Mouse (Mus musculus): ENCODE results near the gene Serinc1.
"Not testable (repeated sequence)": the region's sequence is repeated elsewhere in the genome, so short reads cannot be mapped to it uniquely, and the experiment has no call there.

Serinc1 gene

DNA sequence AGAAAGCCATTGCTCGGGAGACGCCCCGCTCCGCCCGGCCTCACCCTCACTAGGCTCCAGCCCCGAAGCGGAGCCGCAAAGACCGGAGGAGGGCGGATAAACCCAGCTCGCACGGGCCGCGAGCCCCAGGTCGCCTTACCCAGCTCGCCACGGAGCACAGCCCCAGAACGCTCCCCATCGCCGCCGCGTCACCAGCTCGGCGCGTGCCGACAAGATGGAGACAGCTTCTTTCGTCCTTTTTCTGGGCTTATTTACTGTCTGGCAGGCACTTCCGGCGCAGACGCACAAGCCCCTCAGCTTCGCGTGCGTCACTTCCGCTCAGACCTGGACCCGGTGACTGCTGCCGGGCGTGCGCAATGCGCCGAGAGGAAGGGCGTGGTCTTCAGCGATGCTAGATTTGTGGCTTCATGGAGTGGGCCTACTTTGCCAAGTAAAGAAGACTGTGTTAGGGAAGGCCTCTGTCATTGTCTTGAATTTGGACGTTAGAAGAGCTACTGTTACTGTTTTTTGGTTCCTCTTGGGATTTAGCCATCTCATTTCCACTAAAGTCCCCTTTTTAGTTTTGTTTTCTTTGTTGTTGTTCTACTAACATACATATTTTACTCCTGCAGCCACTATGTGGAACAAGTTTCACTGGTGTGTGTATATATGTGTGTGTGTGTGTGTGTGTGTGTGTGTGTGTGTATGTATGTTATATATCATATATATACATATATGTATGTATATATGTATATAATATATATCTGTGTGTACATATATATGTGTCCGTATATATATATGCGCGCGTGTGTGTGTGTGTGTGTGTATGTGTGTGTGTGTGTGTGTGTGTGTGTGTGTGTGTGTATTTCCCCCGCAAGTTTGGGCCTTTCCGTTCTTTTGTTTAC is at the start of gene Serinc1:
Gene Serinc1, minus strand, starts transcription at position 313 of the 884 bp plus-strand sequence.
- DNase-seq (ENCODE audit: low read depth) = peak; percentile 92

DNA sequence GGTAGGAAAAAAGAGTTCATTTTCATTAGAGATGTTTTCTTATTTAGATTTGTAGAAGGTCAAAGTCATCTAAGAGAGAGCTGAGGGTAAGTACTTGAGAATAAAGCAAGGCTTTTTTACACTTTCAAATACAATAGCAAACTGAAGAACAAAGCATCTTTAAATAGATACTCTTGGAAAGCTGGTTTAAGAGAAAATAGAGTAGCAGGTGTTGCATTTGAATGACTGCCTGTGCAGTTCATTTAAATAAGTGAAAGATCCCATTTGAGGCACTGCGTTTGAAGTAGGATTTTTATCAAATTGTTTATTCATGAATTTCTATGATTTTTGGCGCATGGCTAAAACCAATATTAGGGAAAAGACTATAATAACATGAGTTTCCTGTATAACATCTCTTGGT is 44.4 kb upstream of the Serinc1 start:
- no peak for DNase-seq (ENCODE audit: low read depth)

DNA sequence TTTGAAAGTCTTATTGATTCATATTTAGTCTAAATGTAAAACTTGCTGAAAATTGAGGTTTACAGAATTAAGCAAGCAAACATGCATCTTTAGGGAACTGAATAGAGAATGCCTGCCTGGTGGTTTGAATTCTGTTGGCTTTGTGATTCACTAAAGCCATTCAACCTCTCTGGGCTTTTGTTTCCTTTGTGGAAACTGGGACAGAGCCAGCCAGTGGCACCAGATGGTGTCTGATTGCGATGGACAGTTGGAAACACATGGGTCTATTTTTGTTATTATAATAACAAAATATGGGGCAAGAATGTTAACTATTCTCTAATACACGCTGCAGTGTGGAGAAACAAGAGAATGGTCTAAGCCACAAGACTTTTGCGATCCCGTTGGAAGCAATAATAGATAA is 39.8 kb upstream of the Serinc1 start:
- no peak for DNase-seq (ENCODE audit: low read depth)

DNA sequence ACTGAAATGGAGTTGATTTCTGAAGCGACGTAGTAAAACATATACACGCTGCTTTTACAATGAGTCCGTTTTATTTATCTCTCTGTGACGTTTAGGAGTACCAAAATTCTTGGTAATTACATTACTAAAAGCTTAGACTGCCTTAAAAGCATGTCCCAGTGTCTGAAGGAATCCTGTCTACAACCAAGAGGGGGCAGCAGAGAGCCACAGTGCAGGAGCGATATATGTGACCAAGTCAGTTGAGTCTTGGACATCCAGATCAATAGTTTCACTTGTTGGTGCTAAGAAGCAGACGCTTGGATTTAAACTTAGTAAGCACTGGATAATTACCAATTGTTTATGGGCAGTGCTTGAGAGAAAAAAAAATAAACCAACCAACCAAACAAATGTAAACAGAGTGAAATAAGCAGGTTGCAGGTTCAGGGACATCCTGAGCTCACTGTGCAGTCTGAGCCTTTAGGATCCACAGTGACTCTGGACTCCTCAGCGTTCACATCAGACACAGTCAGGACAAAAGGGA is 38.9 kb upstream of the Serinc1 start:
- no peak for DNase-seq (ENCODE audit: low read depth)

DNA sequence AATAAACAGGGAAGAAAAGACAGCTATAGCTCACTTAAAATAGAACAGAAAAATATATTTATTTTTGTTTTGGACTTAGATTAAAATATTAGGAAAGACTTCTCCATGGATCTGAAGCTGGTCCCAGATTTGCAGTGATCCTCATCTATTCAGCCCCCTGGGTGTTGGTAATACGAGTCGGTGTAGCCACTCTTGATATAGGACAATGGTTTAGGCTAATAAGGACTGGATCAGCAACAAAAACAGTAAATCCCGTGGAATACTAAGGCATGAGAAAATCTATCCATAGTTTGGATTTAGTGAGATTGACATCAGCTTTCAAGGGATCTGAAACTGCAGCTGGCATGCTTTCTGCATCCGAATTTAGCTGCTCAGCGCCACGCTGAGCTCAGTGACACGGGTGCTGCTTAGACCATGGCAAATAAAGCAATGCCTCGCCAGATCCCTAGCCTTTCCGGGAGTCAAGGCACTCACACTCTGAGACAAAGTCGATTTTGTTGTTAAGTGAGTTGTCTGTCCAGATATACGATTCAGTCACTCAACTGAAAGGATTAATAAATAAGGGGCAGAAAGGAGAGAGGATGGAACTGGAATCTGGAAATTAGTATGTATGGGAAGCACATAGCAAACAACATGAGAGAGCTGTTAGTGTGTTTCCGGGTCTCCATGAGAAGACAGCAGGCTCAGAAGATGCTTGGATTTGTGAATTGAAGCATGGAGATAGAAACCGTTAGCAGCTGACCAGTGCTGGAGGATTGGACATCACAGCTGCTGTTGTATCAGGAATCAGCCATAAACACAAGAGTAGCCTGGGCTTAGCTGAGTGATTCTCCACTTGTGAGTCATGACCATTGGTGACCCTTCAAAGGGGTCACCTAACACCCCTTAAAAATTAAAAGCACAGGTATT is 36.9 kb upstream of the Serinc1 start:
- DNase-seq (ENCODE audit: low read depth) = no peak

DNA sequence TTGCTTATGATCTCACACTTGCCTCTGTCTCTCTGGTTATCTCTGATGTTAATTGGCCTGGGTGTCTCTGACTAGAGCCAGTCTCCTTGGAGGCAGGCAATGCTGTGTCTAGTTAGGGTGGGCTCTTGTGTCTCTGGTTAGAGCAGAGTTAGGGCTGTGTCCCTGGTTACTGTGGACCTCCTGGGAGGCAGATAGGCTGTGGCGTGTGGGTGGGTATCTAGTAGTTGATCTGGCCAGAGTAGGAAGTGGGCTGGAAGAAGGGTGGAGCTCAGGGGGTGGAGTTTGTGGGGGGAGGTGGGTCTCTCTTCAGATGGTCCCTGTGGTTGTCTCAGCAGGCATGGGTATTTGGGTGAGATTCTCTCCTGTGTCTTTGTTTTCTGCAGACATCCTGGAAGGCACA is 33.9 kb upstream of the Serinc1 start:
- DNase-seq (ENCODE audit: low read depth) = no peak

DNA sequence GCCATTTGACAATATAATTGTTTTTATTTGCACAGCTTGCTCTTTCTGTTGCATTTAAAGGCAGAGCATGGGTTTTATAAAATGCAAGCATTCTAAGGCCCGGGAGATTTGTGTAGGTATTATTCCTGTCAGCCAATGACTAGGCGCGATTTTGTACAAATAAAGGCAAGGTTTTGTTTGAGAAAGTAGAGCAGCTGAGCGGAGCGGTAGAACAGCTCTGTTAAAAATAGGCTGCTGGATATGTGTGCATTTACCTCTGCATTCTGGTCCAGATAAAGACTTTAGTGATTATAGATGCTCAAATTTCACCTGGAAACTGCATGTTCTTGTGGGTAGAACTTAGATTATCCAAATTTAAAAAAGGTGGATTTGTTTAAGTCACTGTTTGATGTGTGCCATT is 25.3 kb upstream of the Serinc1 start:
- DNase-seq (ENCODE audit: low read depth) = no peak

DNA sequence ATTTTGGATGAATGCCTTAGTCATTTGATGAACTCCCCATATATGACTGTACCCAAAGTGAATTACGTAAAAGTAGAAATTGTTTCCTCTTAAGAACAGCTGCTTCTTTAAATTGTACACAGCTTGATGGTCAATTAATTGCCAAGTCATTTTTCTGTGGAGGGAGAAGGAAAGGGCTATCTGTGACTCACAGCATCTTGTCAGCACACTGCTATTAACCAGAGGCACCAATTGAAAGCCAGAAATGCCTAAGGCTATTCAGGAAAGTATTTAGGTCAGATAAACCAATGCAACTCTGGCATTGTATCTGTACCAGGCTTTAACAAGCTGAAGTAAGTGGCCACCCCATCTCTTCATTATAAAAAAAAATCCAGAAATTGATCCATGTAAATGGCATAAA is 21.4 kb upstream of the Serinc1 start:
- DNase-seq (ENCODE audit: low read depth) = no peak

DNA sequence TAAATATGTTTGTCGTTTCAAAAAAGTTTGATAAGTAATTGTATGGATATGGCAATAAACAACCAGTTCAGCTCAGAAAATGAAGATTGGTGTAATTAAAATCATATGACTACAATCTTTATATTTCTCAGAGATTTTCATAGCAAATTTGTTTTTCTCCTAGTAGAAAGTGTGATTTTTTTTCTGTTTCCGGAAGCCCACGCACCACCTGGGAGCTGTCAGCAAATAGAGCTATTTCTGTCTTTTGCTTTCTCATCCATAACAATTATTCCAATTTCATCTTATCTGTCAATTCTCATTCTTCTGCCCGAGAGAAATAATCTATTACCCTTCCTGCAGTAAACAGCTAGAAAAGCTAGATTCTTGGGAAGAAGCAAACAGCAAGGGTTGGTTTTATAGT is 17.3 kb upstream of the Serinc1 start:
- no peak for DNase-seq (ENCODE audit: low read depth)

DNA sequence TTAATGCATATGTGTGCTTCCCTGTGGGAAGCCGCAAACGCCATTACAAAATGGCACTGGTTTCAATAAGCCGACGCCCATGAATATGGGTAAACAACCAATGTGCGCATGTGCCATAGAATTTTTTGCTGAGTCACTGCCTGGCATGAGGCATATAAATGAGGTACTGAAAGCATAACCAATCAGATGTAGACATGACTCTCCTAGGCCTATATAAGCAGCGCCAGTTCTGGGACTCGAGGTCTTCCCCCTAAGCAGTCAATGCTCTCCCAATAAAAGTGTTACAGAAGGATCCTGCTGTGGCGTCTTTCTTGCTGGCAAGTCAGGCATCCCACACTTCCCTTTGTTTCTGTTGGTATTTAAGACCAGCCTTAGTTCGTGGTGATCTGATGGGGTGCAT is 11.6 kb upstream of the Serinc1 start:
- not testable (repeated sequence) for DNase-seq (ENCODE audit: low read depth)

DNA sequence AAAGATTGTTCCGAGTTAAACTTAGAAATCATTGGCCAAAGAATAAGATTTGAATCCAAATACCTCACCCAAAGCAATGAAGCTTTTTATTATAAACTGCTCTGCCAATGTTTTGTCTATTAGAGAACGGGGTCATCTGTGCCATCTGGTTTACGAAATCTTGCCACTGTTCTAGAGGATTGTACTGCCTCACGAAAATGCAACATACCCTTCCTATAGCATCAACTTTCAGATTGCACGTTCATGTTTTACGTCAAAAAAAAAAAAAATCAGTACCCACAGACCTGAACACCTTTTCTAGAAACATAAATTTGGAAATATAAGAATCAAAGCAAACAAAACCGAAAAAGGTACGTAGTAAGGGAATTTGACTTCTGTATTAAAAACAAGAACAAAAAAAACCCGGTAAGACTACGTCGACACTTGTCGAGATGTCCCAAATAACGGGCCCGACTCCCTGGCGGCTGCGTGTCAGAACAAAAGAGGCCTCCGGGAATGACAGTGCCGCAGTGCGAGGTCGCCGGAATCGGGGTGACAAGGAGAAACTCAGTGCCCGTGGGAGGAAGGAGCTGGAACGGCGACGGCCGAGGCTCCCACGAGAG is 613 bp downstream of the Serinc1 start:
- DNase-seq (ENCODE audit: low read depth) = no peak

DNA sequence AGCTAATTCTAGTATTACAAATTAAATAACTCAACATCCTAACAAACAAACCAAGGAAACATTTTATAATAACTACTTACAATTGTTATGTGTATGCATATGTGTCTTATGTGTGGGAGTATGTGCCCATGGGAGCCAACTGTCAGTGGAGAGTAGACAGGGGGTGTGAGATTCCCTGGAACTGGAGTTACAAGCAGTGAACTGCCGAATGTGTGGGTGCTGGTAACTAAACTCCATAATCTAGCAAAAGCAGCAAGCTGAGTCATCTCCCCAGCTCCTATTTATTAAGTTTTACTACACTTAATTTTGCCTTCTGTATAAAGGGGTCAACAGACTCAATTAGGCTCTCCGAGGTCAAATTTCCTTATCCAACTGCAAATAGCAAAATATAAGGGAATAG is 1.3 kb downstream of the Serinc1 start:
- no peak for DNase-seq (ENCODE audit: low read depth)

DNA sequence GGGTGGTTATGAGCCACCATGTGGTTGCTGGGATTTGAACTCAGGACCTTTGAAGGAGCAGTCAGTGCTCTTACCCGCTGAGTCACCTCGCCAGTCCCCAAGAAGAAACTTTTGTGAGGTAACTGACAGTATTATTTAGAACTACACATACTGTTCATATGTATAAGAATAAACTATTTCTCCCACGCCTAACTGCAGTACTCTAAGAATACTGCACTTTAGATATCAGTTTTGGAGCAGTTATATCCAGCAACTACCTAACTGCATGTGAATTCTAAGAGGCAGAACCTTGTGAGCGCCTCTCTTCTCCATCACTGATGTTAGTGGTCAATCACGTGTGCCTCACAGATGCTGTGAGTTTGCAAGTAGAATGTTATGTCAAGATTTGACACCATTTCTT is 5.9 kb downstream of the Serinc1 start:
- no peak for DNase-seq (ENCODE audit: low read depth)

DNA sequence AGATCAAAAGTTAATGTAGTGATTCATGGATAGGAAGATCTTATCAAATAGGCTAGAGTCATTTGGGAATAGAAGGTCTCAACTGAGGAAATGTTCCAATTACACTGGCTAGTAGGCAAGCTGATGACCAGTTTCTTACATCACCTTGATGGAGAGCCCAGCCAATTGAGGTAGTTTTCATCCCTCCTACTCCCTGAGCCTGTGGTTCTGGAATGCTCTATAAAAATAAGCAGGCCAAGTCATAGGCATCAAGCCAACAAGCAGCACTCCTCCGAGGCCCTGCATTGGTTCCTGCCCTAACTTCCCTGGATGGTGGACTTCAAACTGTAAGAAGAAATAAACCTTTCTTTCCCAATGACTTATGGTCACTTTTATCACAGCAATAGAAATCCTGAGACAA is 17.1 kb downstream of the Serinc1 start:
- DNase-seq (ENCODE audit: low read depth) = peak; percentile 39

DNA sequence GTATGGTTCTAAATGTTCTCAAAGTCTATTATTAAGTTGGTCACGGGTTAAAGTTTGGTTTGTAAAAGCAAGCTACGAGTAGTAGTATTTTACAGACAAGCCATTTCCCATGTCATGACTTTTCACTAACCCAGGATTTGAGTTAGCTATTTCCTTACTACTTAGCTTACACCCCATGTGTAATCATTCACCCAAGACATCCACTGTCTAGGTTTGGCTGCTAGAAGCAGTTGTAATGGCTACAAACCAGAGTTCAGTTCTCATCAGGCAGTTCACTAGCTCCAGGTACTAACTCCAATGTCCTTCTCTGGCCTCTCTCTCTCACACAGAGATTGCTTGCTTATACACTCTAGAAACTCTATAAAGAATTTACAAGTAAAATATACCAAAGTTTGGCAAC is 17.7 kb downstream of the Serinc1 start:
- DNase-seq (ENCODE audit: low read depth) = no peak

DNA sequence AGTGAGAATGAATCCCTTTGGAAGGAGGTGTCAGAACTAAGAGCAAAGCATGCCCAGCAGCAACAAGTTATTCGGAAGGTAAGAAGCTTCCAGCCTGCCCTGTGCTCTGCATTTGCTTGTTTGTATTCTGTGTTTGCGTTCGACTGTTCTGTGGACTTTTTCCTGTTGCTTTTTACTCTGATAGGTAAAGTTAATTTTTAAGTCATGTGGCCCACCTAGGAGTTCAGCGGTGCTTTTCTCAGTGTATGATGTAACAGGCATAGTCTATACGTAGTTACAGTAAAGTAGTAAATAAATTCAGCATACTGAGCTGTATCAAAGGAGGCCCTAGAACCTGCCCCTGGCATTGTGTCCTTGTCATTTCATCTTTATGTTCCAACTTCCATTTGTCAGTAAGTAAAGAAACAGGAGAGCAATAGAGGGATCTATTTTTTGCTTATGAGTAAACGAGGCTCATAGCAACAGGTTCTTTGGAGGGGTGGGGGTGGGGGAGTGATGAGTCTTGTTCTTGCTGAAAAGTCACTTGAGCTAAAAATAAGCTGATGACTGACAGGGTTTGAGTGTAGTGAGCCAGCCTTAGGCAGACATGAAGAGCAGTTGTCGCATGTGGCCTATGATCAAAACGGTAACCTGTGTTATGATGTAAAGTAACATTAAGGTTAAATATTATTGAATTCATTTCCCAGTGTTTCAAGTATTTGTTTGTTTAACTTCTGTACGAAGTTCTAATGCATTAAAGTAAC is 32.7 kb downstream of the Serinc1 start:
- no peak for DNase-seq (ENCODE audit: low read depth)

DNA sequence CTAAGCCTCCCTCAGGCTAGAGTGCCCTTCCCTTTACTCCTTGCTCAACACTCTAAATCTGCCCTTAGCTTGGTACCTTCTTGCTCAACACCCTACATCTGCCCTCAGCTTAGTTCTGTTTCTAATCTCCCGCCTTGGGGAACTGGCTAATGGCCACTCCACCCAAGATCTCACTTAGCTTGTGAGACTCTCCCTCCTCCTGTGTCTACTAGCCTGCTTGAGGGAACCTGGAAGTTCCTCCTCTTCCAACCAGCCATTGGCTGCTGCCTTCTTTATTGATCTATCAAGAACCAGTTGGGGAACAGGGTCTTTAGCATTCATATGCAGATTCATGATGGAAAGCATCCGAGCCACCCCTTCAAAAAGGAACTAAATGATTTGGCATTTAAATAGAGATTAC is 40.3 kb downstream of the Serinc1 start:
- DNase-seq (ENCODE audit: low read depth) = no peak

DNA sequence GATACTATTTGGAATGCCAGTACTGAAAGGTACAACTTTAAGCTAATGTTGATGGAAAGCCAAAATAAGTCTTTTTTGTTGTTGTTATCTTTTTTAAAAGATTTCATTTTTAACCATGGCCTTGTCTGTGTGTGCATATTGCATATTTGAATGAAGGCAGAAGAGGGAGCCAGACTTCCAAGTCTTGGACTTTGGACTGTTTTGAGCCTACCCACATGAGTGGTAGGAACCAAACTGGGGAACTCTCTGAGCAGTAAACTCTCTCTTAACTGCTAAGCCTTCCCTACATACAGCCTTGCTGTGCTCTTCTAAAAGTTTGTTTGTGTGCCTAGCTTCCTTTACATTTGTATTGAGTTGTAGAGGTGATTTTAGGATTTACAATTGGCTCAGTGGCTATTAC is 43.7 kb downstream of the Serinc1 start:
- DNase-seq (ENCODE audit: low read depth) = no peak

DNA sequence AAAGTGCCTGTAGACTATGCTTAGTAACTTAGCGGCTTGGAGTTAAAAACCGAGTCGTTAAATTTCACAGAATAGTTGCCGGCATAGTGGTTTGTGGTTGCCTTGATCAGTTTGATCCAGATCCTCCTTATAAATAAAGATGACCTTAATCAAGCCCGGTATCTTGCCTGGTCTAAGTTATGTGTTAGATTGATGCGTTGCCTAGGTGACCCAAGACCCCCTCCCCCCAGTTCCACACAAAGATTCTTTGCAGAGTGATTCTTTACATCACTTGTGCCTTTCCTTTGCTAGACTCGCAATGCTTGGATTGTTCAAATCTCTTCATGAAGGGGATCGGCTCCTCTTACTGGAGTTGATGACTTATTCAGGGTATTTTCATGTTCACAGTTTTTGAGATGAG is 45.1 kb downstream of the Serinc1 start:
- DNase-seq (ENCODE audit: low read depth) = no peak

DNA sequence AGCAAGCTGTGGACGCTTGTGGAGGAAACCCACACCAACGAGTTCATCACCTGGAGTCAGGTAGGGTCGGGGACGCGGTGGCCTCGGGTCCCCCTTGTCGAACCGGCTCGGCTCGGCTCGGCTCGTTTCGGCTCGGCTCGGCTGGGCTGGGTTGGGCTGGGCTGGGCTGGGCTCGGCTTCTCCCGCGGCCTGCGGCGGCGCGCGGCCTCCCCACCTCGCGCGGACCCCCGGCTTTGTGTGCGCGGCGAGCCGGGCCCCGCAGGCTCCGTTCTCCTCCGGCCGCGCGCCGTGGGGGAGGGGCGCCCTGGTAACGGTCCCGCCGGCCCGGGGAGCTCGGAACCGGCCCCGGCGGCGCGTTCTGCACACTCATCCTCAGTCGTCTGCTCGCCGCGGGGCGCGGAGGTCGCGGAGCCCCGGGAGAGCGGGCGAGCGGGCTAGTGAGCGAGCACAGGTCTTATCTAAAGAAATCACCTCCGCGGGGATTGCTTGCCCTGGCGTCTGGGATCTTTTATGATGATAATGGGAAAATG is 45.7 kb downstream of the Serinc1 start:
- DNase-seq (ENCODE audit: low read depth) = no peak

DNA sequence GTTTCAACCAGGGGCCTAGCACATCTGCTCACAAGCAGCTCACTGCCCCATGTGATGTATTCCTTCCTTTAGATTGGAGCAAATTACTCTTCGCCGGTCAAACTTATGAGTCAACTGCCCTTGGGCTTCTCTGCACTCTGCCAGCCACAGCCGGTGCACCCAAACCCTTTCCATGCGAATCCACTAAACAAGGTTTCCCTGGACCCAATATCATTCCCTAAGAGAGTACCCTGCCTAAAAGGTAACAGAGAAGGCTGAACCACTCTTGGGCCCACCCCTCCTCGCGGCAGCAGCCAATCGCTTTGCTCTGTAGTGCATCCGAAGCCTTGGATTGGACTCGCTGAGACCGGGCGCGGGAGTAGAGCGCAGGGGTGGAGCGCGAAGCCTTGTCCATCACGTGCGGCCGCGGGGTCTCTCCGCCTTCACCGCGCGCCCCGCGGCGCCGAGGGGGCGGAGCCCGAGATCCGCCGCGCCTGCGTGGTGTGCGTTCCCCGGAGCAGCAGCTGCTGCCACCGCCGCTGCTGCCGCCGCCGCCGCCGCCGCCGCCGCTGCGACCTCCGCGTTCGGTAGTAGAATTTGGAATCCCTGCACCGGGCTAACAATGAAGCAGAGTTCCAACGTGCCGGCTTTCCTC is 46.3 kb downstream of the Serinc1 start, which contains the start of gene Hsf2:
Gene Hsf2, plus strand, starts transcription at position 478 of the 634 bp plus-strand sequence.
- peak; percentile 91 for DNase-seq (ENCODE audit: low read depth)

Data from fibroblast of lung, adult 2 months (primary cell).